Mouse (Mus musculus) midbrain, embryonic 14.5 days (tissue): Measurements from ENCODE around the gene Mgat5. TPM values are rescaled to one million over a fixed set of nuclear protein-coding genes. Genes with fewer than 3 reads are reported as not detected.

Experiments used
- ATAC-seq: fragments of 200-750 bp; cut with Nextera tagmentation; 2 replicates; pipeline ENCODE4 v1.8.0; 2017; ENCODE audit warnings: moderate number of reproducible peaks, moderate library complexity; ENCODE audit not compliant: low FRiP score, low TSS enrichment
- DNase-seq: peaks from one replicate; pipeline ENCODE4 v3.0.0-alpha.2; 2015
- H3K27ac ChIP-seq: fragments of 300-500 bp; sonication (generic); replicated peaks from 2 replicates; pipeline ENCODE4 v1.5.1; 2014; ENCODE audit warnings: mild to moderate bottlenecking, low read depth, low read length, moderate library complexity
- H3K27me3 ChIP-seq: fragments of 300-500 bp; sonication (generic); 2 replicates; pipeline ENCODE4 v1.6.1; 2014; ENCODE audit warnings: low read length, control low read depth, mixed read lengths; ENCODE audit not compliant: control insufficient read depth, insufficient read depth
- H3K36me3 ChIP-seq: fragments of 300-500 bp; sonication (generic); 2 replicates; pipeline ENCODE4 v1.6.1; 2014; ENCODE audit warnings: low read length, control low read depth; ENCODE audit not compliant: control insufficient read depth, insufficient read depth
- H3K4me1 ChIP-seq: fragments of 300-500 bp; sonication (generic); 2 replicates; pipeline ENCODE4 v1.6.1; 2014; ENCODE audit warnings: mild to moderate bottlenecking, antibody characterized with exemption, low read length, control low read depth; ENCODE audit not compliant: control insufficient read depth, insufficient read depth
- H3K4me2 ChIP-seq: fragments of 300-500 bp; sonication (generic); 2 replicates; pipeline ENCODE4 v1.6.1; 2014; ENCODE audit warnings: mild to moderate bottlenecking, low read length, moderate library complexity
- H3K4me3 ChIP-seq: fragments of 300-500 bp; sonication (generic); replicated peaks from 2 replicates; pipeline ENCODE4 v1.5.1; 2014; ENCODE audit warnings: low read depth, low read length
- H3K9ac ChIP-seq: fragments of 300-500 bp; sonication (generic); replicated peaks from 2 replicates; pipeline ENCODE4 v1.6.1; 2014; ENCODE audit warnings: mild to moderate bottlenecking, low read length, moderate library complexity
- H3K9me3 ChIP-seq: fragments of 300-500 bp; sonication (generic); 2 replicates; pipeline ENCODE4 v1.6.1; 2016; ENCODE audit warnings: low read length, control low read depth, mixed read lengths; ENCODE audit not compliant: control insufficient read depth
- WGBS: fragments of 180-500 bp; shearing (Covaris S2); extraction: QIAGEN DNeasy Blood & Tissue Kit; methylation state at CpG from one replicate; pipeline ENCODE4 v1.1.7; 2014; 5-methylcytosine and 5-hydroxymethylcytosine counted together
- polyA plus RNA-seq: library from polyadenylated mRNA; unstranded; fragments of >200 nt; fragmentation: Nextera tagmentation; extraction: Ambion mirVana; gene quantifications from 2 replicates; pipeline ENCODE4 v1.2.1, GENCODE M21; 2014

Gene Mgat5
- polyA plus RNA-seq, 1 experiment from 2014 or later, result 18.3 TPM

GRCm38 (mm10) chr1:127320956-127321355 lies 116.1 kb downstream of the Mgat5 start:
- 89% methylated on average over 10 of the region's 10 CpGs for WGBS
- no peak for DNase-seq
- Histone ChIP-seq H3K9me3 (no peaks in the 10 kb centered on the region), H3K36me3 (peaks cover 10% of the 10 kb centered on the region; the same call in 1 of the 2 replicates), H3K27me3 (no peaks in the 10 kb centered on the region), H3K9ac (no peak overlapping the region), H3K4me3 (no peak overlapping the region), H3K4me2 (no peak overlapping the region), H3K4me1 (no peaks in the 10 kb centered on the region), H3K27ac (no peak overlapping the region)
- no peak for ATAC-seq

- WGBS, result 97% methylated on average over 3 of the region's 3 CpGs
- no peak overlapping the region for H3K27ac ChIP-seq
- peaks cover 10% of the 10 kb centered on the region; the same call in 1 of the 2 replicates for H3K36me3 ChIP-seq
- H3K4me3 ChIP-seq, result no peak overlapping the region
- no peak overlapping the region for H3K9ac ChIP-seq
- DNase-seq (no peak), ATAC-seq (no peak)
- H3K9me3 ChIP-seq, result no peaks in the 10 kb centered on the region
- H3K4me1 ChIP-seq, result no peaks in the 10 kb centered on the region
- no peaks in the 10 kb centered on the region for H3K27me3 ChIP-seq
- no peak overlapping the region for H3K4me2 ChIP-seq
Measured at GRCm38 (mm10) chr1:127321638-127322037, 116.8 kb downstream of the Mgat5 start.

GRCm38 (mm10) chr1:127322169-127322805 lies 117.5 kb downstream of the Mgat5 start:
- Histone ChIP-seq H3K9ac (no peak overlapping the region), H3K9me3 (no peaks in the 10 kb centered on the region), H3K27me3 (no peaks in the 10 kb centered on the region), H3K4me2 (no peak overlapping the region), H3K36me3 (peaks cover 10% of the 10 kb centered on the region; the same call in 1 of the 2 replicates), H3K4me3 (no peak overlapping the region), H3K27ac (no peak overlapping the region), H3K4me1 (no peaks in the 10 kb centered on the region)
- DNase-seq (no peak), ATAC-seq (no peak)
- WGBS, result 80% methylated on average over 5 of the region's 5 CpGs

- H3K27ac ChIP-seq, result no peak overlapping the region
- H3K4me2 ChIP-seq, result no peak overlapping the region
- no peak for ATAC-seq
- no peak overlapping the region for H3K9ac ChIP-seq
- 0 out of 2 replicates have a peak, but pooled peaks cover 3% of the 10 kb centered on the region for H3K4me1 ChIP-seq
- H3K9me3 ChIP-seq, result no peaks in the 10 kb centered on the region
- H3K27me3 ChIP-seq, result no peaks in the 10 kb centered on the region
- 84% methylated on average over 8 of the region's 8 CpGs for WGBS
- no peak for DNase-seq
- H3K4me3 ChIP-seq, result no peak overlapping the region
- H3K36me3 ChIP-seq, result peaks cover 8% of the 10 kb centered on the region; the same call in 1 of the 2 replicates
Measured at GRCm38 (mm10) chr1:127325601-127326198, 120.9 kb downstream of the Mgat5 start.

- Histone ChIP-seq H3K4me1 (0 out of 2 replicates have a peak, but pooled peaks cover 3% of the 10 kb centered on the region), H3K4me2 (no peak overlapping the region), H3K36me3 (no peaks in the 10 kb centered on the region), H3K27me3 (no peaks in the 10 kb centered on the region), H3K27ac (no peak overlapping the region), H3K9me3 (no peaks in the 10 kb centered on the region), H3K9ac (no peak overlapping the region), H3K4me3 (no peak overlapping the region)
- DNase-seq (no peak), ATAC-seq (no peak)
- 78% methylated on average over 6 of the region's 6 CpGs for WGBS
Measured at GRCm38 (mm10) chr1:127327773-127328172, 123.0 kb downstream of the Mgat5 start.

- no peaks in the 10 kb centered on the region for H3K36me3 ChIP-seq
- ATAC-seq (no peak), DNase-seq (no peak)
- H3K4me1 ChIP-seq, result 0 out of 2 replicates have a peak, but pooled peaks cover 3% of the 10 kb centered on the region
- 40% methylated on average over 5 of the region's 5 CpGs for WGBS
- no peak overlapping the region for H3K4me2 ChIP-seq
- no peaks in the 10 kb centered on the region for H3K27me3 ChIP-seq
- H3K4me3 ChIP-seq, result no peak overlapping the region
- no peak overlapping the region for H3K9ac ChIP-seq
- no peak overlapping the region for H3K27ac ChIP-seq
- no peaks in the 10 kb centered on the region for H3K9me3 ChIP-seq
Measured at GRCm38 (mm10) chr1:127328354-127328875, 123.6 kb downstream of the Mgat5 start.

GRCm38 (mm10) chr1:127329810-127330209 lies 125.0 kb downstream of the Mgat5 start:
- H3K4me2 ChIP-seq, result no peak overlapping the region
- H3K9me3 ChIP-seq, result no peaks in the 10 kb centered on the region
- ATAC-seq (no peak), DNase-seq (no peak)
- H3K36me3 ChIP-seq, result no peaks in the 10 kb centered on the region
- WGBS, result 90% methylated on average over 6 of the region's 6 CpGs
- H3K9ac ChIP-seq, result no peak overlapping the region
- no peak overlapping the region for H3K27ac ChIP-seq
- no peaks in the 10 kb centered on the region for H3K27me3 ChIP-seq
- H3K4me1 ChIP-seq, result 0 out of 2 replicates have a peak, but pooled peaks cover 3% of the 10 kb centered on the region
- H3K4me3 ChIP-seq, result no peak overlapping the region

- H3K27ac ChIP-seq, result no peak overlapping the region
- no peak overlapping the region for H3K9ac ChIP-seq
- ATAC-seq (no peak), DNase-seq (no peak)
- H3K4me1 ChIP-seq, result no peaks in the 10 kb centered on the region
- H3K27me3 ChIP-seq, result no peaks in the 10 kb centered on the region
- no peak overlapping the region for H3K4me3 ChIP-seq
- H3K4me2 ChIP-seq, result no peak overlapping the region
- no peaks in the 10 kb centered on the region for H3K36me3 ChIP-seq
- WGBS, result 89% methylated on average over 10 of the region's 10 CpGs
- H3K9me3 ChIP-seq, result no peaks in the 10 kb centered on the region
Measured at GRCm38 (mm10) chr1:127337740-127338139, 132.9 kb downstream of the Mgat5 start.
